Mouse (Mus musculus) cerebellum, adult 8-10 months (tissue): ENCODE measurements around the gene Hapln3.

Source experiments
- DNase-seq: peaks from one replicate; pipeline ENCODE4 v3.0.0; 2022

Gene Hapln3

DNA sequence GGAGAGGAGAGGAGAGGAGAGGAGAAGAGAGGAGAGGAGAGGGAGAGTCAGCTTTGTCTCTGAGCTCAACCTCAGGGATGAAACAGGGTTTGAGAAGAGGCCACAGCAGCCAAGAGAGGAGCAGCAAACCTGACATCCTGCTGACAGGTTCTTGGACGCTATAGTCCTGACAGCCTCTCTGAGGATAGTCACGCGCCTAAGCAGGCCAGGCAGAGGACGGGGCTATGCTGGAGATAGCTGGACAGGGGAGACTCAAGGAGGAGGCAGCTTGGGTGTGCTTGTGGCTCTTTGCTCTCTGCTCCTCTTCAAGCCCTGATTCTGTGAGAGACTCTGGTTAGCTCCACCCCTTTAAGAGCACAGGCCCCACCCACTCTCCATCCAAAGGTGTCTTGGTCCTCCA, 62.6 kb downstream of the Hapln3 start:
- no peak for DNase-seq

DNA sequence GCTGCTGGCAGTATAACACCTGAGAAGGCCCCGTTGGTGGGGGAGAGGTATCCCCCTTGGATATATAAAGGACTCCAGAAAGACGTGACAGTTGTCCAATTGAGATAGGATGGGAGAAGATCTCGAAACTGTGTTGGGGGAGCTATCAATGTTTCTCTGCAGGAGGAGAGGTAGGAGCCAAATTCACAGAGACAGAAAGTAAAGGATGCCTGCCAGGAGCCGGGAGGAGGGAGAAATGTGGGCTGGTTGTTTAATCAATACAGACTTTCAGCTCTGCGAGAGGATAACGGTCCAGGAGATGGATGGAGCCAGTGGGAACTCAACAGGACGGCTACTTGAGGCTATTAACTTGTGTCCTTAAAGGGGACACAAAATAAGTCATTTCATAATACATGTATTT, 63.4 kb downstream of the Hapln3 start:
- no peak for DNase-seq
